Comparison of ENCODE assay signal across 27 mouse cellular contexts in the genomic region with DNA sequence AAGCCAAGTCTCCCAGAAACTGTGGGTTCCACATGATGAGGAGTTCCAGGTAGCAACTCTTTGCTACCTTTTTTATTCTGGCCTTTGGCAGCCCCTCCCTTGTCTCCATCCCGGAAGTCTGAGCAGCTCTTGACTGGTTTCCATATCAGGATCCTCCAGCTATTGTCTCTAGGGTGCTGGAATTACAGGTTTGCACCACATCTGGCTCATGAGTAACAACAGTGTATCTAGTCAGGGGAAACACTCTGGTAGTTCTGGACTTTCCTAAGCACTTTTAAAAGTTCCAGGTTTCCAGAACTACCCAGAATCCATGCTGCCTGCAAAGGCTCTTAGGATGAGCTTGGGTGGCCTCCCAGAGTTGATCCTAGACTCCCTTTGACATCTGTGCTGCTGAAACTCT.
DNase-seq lines count a peak whose midpoint lies in the region; ATAC-seq and TF ChIP-seq lines count a peak whose summit lies in the region.
"Had no signal": no experiment of that assay in that cellular context is flagged by ENCODE, and none has a peak within 500 bp of the region (broad histone marks: within the 10 kb centered on the region; RNA-seq: fewer than 3 reads in every experiment).

No protein-coding gene starts in this region.

- peaks cover 2% of the 10 kb centered on the region; the same call in 1 of the 2 replicates for H3K79me2 ChIP-seq in heart, adult 2 months (replicated peaks; ENCODE audit: control insufficient read depth, insufficient read depth, low read length)
- no peaks in the 10 kb centered on the region for H3K79me2 ChIP-seq in CH12.LX (replicated peaks; ENCODE audit: control insufficient read depth, extremely low read depth, insufficient read depth, poor library complexity, severe bottlenecking)

- 28% methylated on average over 1 of the region's 1 CpGs for WGBS in heart, adult 2 months
- WGBS in embryonic facial prominence, embryonic 15.5 days = 39% methylated on average over 1 of the region's 1 CpGs

- in situ Hi-C loops in CH12.LX (cut with MboI; ENCODE audit: low pct_ligation_motif_present, low pct_unique_long_range_greater_than_20kb, low sequenced_read_pairs) = no loop called here

- peak overlapping the region; percentile 7; the same call in 1 of the 2 replicates for H3K4me2 ChIP-seq in CH12.LX (ENCODE audit: insufficient read depth, low read depth, poor library complexity, severe bottlenecking)
- H3K4me2 ChIP-seq in embryonic facial prominence, embryonic 15.5 days (replicated peaks) = no peak overlapping the region
- H3K4me2 ChIP-seq: hindbrain, embryonic 15.5 days; liver, embryonic 13.5 days; neural tube, embryonic 12.5 days had no signal

- H3K27ac ChIP-seq in heart, adult 2 months = no peak overlapping the region
- no peak overlapping the region for H3K27ac ChIP-seq in CH12.LX (ENCODE audit: insufficient read depth, low read depth)
- peak overlapping the region; percentile 25; the same call in 1 of the 2 replicates for H3K27ac ChIP-seq in embryonic facial prominence, embryonic 15.5 days (replicated peaks)
- H3K27ac ChIP-seq: hindbrain, embryonic 10.5 days; hindbrain, embryonic 15.5 days; limb, embryonic 13.5 days; liver, embryonic 13.5 days; neural tube, embryonic 12.5 days had no signal

- dilution Hi-C loops in CH12.LX (cut with MboI; ENCODE audit: extremely low pct_ligation_motif_present, extremely low pct_unique_long_range_greater_than_20kb, low sequenced_read_pairs) = no loop called here

- H3K36me3 ChIP-seq in heart, adult 2 months (ENCODE audit: control insufficient read depth, insufficient read depth, low read length) = peaks cover 8% of the 10 kb centered on the region
- H3K36me3 ChIP-seq in CH12.LX (replicated peaks in 1 of 2; ENCODE audit: control insufficient read depth in 1 of 2, insufficient read depth in 1 of 2, low read length in 1 of 2) (no peaks in the 10 kb centered on the region), E14TG2a.4 (ENCODE audit: insufficient read depth, low read length) (peaks cover 27% of the 10 kb centered on the region)
- H3K36me3 ChIP-seq in embryonic facial prominence, embryonic 15.5 days = no peaks in the 10 kb centered on the region
- H3K36me3 ChIP-seq: forebrain, embryonic 15.5 days; hindbrain, embryonic 10.5 days; hindbrain, embryonic 15.5 days; limb, embryonic 13.5 days; liver, embryonic 13.5 days; neural tube, embryonic 12.5 days had no signal

- intact Hi-C loops in heart, adult 2 months (cut with DNase I) = no loop called here

- no peak for TF ChIP-seq EP300 in heart, adult 2 months (IDR thresholded peaks at IDR 0.05; ENCODE audit: insufficient read depth, low read depth, low read length)
- no peak for TF ChIP-seq EP300 in CH12.LX (IDR thresholded peaks at IDR 0.05; ENCODE audit: low read length)

- H3K9me3 ChIP-seq in CH12.LX (replicated peaks; ENCODE audit: low read length) = no peaks in the 10 kb centered on the region
- H3K9me3 ChIP-seq in E14TG2a.4 (ENCODE audit: low read length) = no peaks in the 10 kb centered on the region
- H3K9me3 ChIP-seq in embryonic facial prominence, embryonic 15.5 days (replicated peaks) = no peaks in the 10 kb centered on the region
- H3K9me3 ChIP-seq: forebrain, embryonic 15.5 days; hindbrain, embryonic 10.5 days; hindbrain, embryonic 15.5 days; limb, embryonic 13.5 days; liver, embryonic 13.5 days; neural tube, embryonic 12.5 days had no signal

- no peak overlapping the region for H3K4me3 ChIP-seq in heart, adult 2 months
- no peak overlapping the region for H3K4me3 ChIP-seq in CH12.LX (replicated peaks in 1 of 3; ENCODE audit: low read depth in 2 of 3, low read length in 2 of 3, poor library complexity in 1 of 3)
- H3K4me3 ChIP-seq in E14TG2a.4 (replicated peaks; ENCODE audit: low read length) = peak overlapping the region; percentile 20; the same call in 1 of the 2 replicates
- no peak overlapping the region for H3K4me3 ChIP-seq in embryonic facial prominence, embryonic 15.5 days (replicated peaks)
- H3K4me3 ChIP-seq: erythroblast, embryonic 14.5 days; forebrain, embryonic 15.5 days; hindbrain, embryonic 10.5 days; hindbrain, embryonic 15.5 days; limb, embryonic 13.5 days; liver, embryonic 13.5 days; myocyte; neural tube, embryonic 12.5 days had no signal

- TF ChIP-seq POLR2A in heart, adult 2 months (IDR thresholded peaks at IDR 0.05; ENCODE audit: insufficient read depth, low read depth, low read length) = no peak
- TF ChIP-seq POLR2A in CH12.LX (IDR thresholded peaks at IDR 0.05; ENCODE audit: low read depth, low read length) = no peak

- TF ChIP-seq CTCF in heart, adult 2 months (IDR thresholded peaks at IDR 0.05) = no peak
- TF ChIP-seq CTCF in CH12.LX (conservative IDR thresholded peaks at IDR 0.05 in 1 of 2, IDR thresholded peaks at IDR 0.05 in 1 of 2; ENCODE audit: low read depth in 2 of 2, low read length in 2 of 2) (no peak), E14TG2a.4 (conservative IDR thresholded peaks at IDR 0.05; ENCODE audit: low read length) (no peak)

- H3K4me1 ChIP-seq in heart, adult 2 months (ENCODE audit: control insufficient read depth, insufficient read depth, low read length) = peaks cover 8% of the 10 kb centered on the region; the same call in 1 of the 2 replicates
- H3K4me1 ChIP-seq in CH12.LX (ENCODE audit: control insufficient read depth in 1 of 2, insufficient read depth in 2 of 2) (peaks cover 12 to 44% of the 10 kb centered on the region in 2 experiments), E14TG2a.4 (replicated peaks; ENCODE audit: low read depth, low read length) (peaks cover 86% of the 10 kb centered on the region)
- H3K4me1 ChIP-seq in embryonic facial prominence, embryonic 15.5 days = peaks cover 24% of the 10 kb centered on the region

- no peaks in the 10 kb centered on the region for H3K27me3 ChIP-seq in heart, adult 2 months (ENCODE audit: control insufficient read depth, insufficient read depth, low read length)
- no peaks in the 10 kb centered on the region for H3K27me3 ChIP-seq in CH12.LX (replicated peaks)
- no peaks in the 10 kb centered on the region for H3K27me3 ChIP-seq in E14TG2a.4 (ENCODE audit: insufficient read depth, low read length)
- no peaks in the 10 kb centered on the region for H3K27me3 ChIP-seq in embryonic facial prominence, embryonic 15.5 days
- H3K27me3 ChIP-seq: forebrain, embryonic 15.5 days; limb, embryonic 13.5 days; liver, embryonic 13.5 days; neural tube, embryonic 12.5 days had no signal

- DNase-seq in heart, adult 11 months = peak; percentile 57
- no peak for DNase-seq in heart, adult 2 months
- DNase-seq in CH12.LX (ENCODE audit: extremely low read depth) = no peak
- no peak for DNase-seq in thymus, postnatal 0 days (ENCODE audit: low spot score)
- no peak for DNase-seq in ovary, postnatal 14 days (ENCODE audit: low spot score)
- DNase-seq: adrenal gland, adult 2 months; B cell, adult 2 months; cerebellum, adult 2 months; cerebellum, postnatal 14 days; heart, postnatal 14 days; kidney, postnatal 14 days; liver, embryonic 13.5 days; lung, adult 18-20 months; lung, postnatal 10 days; right cerebral cortex, postnatal 4 days; thymus, postnatal 14 days had no signal

- ATAC-seq in embryonic facial prominence, embryonic 15.5 days (ENCODE audit: insufficient number of reproducible peaks, low FRiP score, low TSS enrichment, low read depth) = no peak
- ATAC-seq: activated CD4-positive, CD25-positive, alpha-beta regulatory T cell, adult 4 months; forebrain, embryonic 15.5 days; inflammation-experienced regulatory T-cells, adult 6 months had no signal

- no peak for TF ChIP-seq RAD21 in CH12.LX (IDR thresholded peaks at IDR 0.05; ENCODE audit: low read depth, low read length)

- no peak overlapping the region for H3K9ac ChIP-seq in heart, adult 2 months (ENCODE audit: low read depth, low read length)
- peak overlapping the region; percentile 25; the same call in 1 of the 2 replicates for H3K9ac ChIP-seq in CH12.LX (ENCODE audit: insufficient read depth, low read depth)
- no peak overlapping the region for H3K9ac ChIP-seq in embryonic facial prominence, embryonic 15.5 days
- H3K9ac ChIP-seq: forebrain, embryonic 15.5 days; hindbrain, embryonic 15.5 days; limb, embryonic 13.5 days; liver, embryonic 13.5 days; neural tube, embryonic 12.5 days had no signal

TF ChIP-seq in CH12.LX, 34 proteins besides CTCF, POLR2A, EP300 and RAD21:
- TF ChIP-seq E2F4 (IDR thresholded peaks at IDR 0.05; ENCODE audit: insufficient replicate concordance, low read depth, low read length) (no peak), JUND (conservative IDR thresholded peaks at IDR 0.05; ENCODE audit: low read depth, low read length) (no peak), HCFC1 (IDR thresholded peaks at IDR 0.05; ENCODE audit: low read depth, low read length) (no peak), ZC3H11A (IDR thresholded peaks at IDR 0.05; ENCODE audit: low read depth, low read length) (no peak), SMC3 (IDR thresholded peaks at IDR 0.05; ENCODE audit: low read depth, low read length) (no peak), USF1 (IDR thresholded peaks at IDR 0.05; ENCODE audit: low read depth, low read length) (no peak), GABPA (IDR thresholded peaks at IDR 0.05; ENCODE audit: insufficient replicate concordance, low read depth, low read length) (no peak), NELFE (IDR thresholded peaks at IDR 0.05; ENCODE audit: low read depth, low read length) (no peak), MEF2A (IDR thresholded peaks at IDR 0.05; ENCODE audit: borderline replicate concordance, low read depth, low read length) (no peak), USF2 (conservative IDR thresholded peaks at IDR 0.05; ENCODE audit: low read depth, low read length) (no peak), SIN3A (IDR thresholded peaks at IDR 0.05; ENCODE audit: low read length) (no peak), UBTF (IDR thresholded peaks at IDR 0.05; ENCODE audit: low read depth, low read length) (no peak), ZMIZ1 (IDR thresholded peaks at IDR 0.05; ENCODE audit: low read depth, low read length) (no peak), MAFK (IDR thresholded peaks at IDR 0.05; ENCODE audit: insufficient replicate concordance, low read length) (no peak), TCF12 (IDR thresholded peaks at IDR 0.05; ENCODE audit: low read depth, low read length) (no peak), MAZ (IDR thresholded peaks at IDR 0.05; ENCODE audit: low read depth, low read length) (no peak)
